Mouse (Mus musculus): ENCODE measurements around the gene Neurl1a. TPM values are rescaled to one million over a fixed set of nuclear protein-coding genes. Genes with fewer than 3 reads are reported as not detected.

Gene Neurl1a
- polyA plus RNA-seq, 1 experiment from 2014 or later = 6.5 TPM

DNA sequence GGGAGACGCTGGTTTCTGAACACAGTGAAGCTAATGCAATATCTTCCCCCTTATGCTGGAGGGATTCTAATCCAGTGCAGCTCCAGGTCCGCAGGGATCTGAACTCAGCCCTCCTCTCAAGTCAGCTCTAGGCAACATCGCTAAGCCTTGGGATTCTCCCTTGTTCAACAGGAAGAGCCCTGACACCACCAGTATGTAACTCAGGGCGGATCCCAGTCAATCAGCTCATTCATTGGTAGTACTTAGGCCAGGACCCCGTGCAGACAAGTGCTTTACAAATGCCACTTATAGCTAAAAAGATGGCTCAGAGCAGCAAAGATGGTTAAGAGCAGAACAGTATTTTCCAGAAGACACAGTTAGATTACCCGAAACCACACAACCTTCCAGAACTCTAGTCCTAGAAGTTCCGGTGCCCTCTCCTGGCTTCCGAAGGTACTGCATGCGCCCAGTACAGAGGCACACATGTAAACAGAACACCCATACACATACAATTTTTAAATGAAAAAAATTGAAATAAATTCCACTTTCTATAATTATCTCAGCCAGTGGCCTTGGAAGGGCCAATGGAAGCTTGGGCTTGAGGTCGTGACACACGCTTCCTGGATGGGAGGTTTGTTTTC is 9.7 kb upstream of the Neurl1a start:
- Histone ChIP-seq H3K4me1 (peaks cover 9% of the 10 kb centered on the region), H3K27ac (0 out of 2 replicates have a peak overlapping the region, but pooled peaks have one; percentile 25), H3K4me3 (replicated peaks) (0 out of 2 replicates have a peak overlapping the region, but pooled peaks have one; percentile 15), H3K9ac (no peak overlapping the region), H3K9me3 (replicated peaks) (no peaks in the 10 kb centered on the region), H3K4me2 (peak overlapping the region; percentile 53), H3K27me3 (peaks cover 2% of the 10 kb centered on the region; the same call in 1 of the 2 replicates), H3K36me3 (no peaks in the 10 kb centered on the region)
- no peak; the same call in 1 of the 2 replicates for ATAC-seq (replicated peaks; ENCODE audit: low FRiP score)
- 24% methylated on average over 11 of the region's 11 CpGs for WGBS

GRCm38 (mm10) chr19:47174515-47174914 is 4.1 kb upstream of the Neurl1a start:
- Histone ChIP-seq H3K27ac (no peak overlapping the region), H3K4me2 (no peak overlapping the region), H3K36me3 (no peaks in the 10 kb centered on the region), H3K9me3 (replicated peaks) (no peaks in the 10 kb centered on the region), H3K4me3 (replicated peaks) (no peak overlapping the region), H3K27me3 (peaks cover 24% of the 10 kb centered on the region), H3K9ac (no peak overlapping the region), H3K4me1 (peaks cover 10% of the 10 kb centered on the region)
- no peak for ATAC-seq (replicated peaks; ENCODE audit: low FRiP score)
- 49% methylated on average over 3 of the region's 3 CpGs for WGBS

DNA sequence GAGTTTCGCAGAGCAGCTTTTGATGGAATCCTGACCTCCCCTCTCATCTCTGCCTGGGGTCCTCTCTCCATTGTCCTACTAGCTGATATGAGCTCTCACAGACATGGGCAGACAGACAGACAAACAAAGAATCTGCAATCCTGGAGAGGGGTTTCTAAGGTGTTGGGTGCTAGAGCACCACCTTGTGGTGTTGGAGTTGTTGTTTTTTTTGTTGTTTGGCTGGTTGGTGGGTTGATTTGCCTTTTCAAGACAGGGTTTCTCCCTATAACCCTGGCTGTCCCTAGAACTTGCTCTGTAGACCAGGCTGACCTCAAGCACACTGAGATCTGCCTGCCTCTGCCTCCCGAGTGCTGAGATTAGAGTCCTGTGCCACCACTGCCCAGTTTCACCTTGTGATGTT is 3.1 kb upstream of the Neurl1a start:
- no peak for ATAC-seq (replicated peaks; ENCODE audit: low FRiP score)
- WGBS = 64% methylated on average over 2 of the region's 2 CpGs
- Histone ChIP-seq H3K4me1 (peaks cover 15% of the 10 kb centered on the region), H3K4me3 (replicated peaks) (no peak overlapping the region), H3K9ac (no peak overlapping the region), H3K9me3 (replicated peaks) (no peaks in the 10 kb centered on the region), H3K27me3 (peaks cover 34% of the 10 kb centered on the region), H3K36me3 (no peaks in the 10 kb centered on the region), H3K4me2 (no peak overlapping the region), H3K27ac (no peak overlapping the region)

DNA sequence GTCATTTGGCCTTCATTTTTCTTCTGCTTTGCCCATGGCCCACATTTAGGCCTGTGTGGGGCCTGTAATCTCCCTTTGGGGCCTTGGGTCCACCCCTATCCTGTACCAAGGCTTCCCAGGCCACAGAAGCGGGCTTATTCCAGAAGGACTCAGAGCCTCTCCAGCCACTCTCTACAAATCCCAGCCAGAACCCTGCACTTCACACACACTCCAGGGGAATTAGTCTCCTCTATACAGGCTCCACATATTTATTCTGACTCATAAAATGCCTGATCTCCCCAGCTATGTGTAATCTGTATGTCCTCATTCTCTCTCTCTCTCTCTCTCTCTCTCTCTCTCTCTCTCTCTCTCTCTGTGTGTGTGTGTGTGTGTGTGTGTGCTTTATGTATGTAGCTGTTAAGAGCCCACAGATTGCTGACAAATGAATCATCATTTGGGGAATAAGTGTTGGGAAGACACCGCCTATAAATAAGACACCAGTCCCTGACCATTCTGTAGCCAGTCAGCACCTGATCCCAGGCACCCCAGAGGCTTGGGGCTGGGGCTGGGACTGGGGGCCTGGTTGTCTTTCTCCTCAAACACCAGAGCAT is 1.6 kb upstream of the Neurl1a start:
- Histone ChIP-seq H3K9ac (no peak overlapping the region), H3K36me3 (no peaks in the 10 kb centered on the region), H3K27me3 (peaks cover 42% of the 10 kb centered on the region), H3K27ac (no peak overlapping the region), H3K9me3 (replicated peaks) (no peaks in the 10 kb centered on the region), H3K4me2 (no peak overlapping the region), H3K4me1 (peaks cover 15% of the 10 kb centered on the region), H3K4me3 (replicated peaks) (no peak overlapping the region)
- 81% methylated on average over 2 of the region's 2 CpGs for WGBS
- no peak for ATAC-seq (replicated peaks; ENCODE audit: low FRiP score)

DNA sequence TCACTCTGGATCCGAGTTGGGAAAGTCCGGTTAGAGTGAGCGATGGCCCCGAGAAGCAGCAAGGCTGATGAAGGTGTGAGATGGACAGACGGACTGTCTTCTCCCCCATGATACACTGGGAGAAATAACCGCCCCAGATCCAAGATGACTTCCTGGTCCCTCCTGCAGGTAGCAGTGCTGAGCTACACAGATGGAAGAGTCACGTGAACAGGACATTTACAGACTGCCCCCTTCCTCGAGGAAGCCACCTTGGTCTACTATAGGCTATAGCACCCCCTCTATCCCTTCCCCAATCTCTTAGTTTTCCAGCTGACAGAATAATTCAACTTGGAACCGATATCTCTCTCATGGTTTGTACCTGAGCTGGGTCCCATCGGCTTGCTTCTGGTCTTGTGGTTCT is 619 bp upstream of the Neurl1a start:
- H3K9me3 ChIP-seq (replicated peaks) = no peaks in the 10 kb centered on the region
- WGBS = 20% methylated on average over 10 of the region's 10 CpGs
- H3K4me1 ChIP-seq = peaks cover 15% of the 10 kb centered on the region
- H3K4me3 ChIP-seq (replicated peaks) = peak overlapping the region; percentile 70
- 0 out of 2 replicates have a peak overlapping the region, but pooled peaks have one; percentile 44 for H3K9ac ChIP-seq
- H3K27ac ChIP-seq = no peak overlapping the region
- peak overlapping the region; percentile 91 for H3K4me2 ChIP-seq
- ATAC-seq (replicated peaks; ENCODE audit: low FRiP score) = peak; percentile 21; the same call in 1 of the 2 replicates
- H3K27me3 ChIP-seq = peaks cover 44% of the 10 kb centered on the region
- no peaks in the 10 kb centered on the region for H3K36me3 ChIP-seq

DNA sequence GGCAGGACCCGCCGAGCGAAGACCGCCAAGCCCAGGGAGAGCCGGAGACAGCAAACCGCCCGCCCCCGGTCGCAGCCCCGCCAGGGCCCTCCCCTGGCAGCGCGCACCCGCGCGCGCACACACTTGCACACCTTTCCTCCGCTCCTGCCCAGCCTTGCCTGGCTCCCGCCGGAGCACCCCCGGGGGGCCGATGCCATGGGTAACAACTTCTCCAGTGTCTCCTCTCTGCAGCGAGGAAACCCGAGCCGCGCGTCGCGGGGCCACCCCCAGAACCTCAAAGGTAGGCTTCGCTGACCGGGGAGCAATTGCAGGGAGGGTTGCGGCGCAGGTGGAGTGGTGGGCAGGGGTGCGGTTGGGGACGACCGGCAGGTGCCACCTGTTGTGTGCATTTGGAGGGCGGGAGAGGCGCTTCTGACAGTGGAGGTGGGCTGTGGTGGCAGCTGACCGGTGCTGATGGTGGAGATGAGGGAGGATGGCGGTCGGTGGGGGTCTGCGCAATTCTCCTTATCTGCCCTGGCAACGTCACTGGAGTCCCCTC is 721 bp downstream of the Neurl1a start:
- WGBS = 1% methylated on average over 42 of the region's 42 CpGs
- H3K9ac ChIP-seq = peak overlapping the region; percentile 44
- peak; percentile 43; the same call in 1 of the 2 replicates for ATAC-seq (replicated peaks; ENCODE audit: low FRiP score)
- H3K27me3 ChIP-seq = peaks cover 42% of the 10 kb centered on the region
- no peak overlapping the region for H3K27ac ChIP-seq
- no peaks in the 10 kb centered on the region for H3K36me3 ChIP-seq
- H3K9me3 ChIP-seq (replicated peaks) = no peaks in the 10 kb centered on the region
- H3K4me1 ChIP-seq = peaks cover 15% of the 10 kb centered on the region
- H3K4me2 ChIP-seq = peak overlapping the region; percentile 91
- H3K4me3 ChIP-seq (replicated peaks) = peak overlapping the region; percentile 70

GRCm38 (mm10) chr19:47180011-47180410 is 1.4 kb downstream of the Neurl1a start:
- peak overlapping the region; percentile 91 for H3K4me2 ChIP-seq
- 15% methylated on average over 8 of the region's 8 CpGs for WGBS

GRCm38 (mm10) chr19:47184221-47184620 is 5.6 kb downstream of the Neurl1a start:
- H3K4me3 ChIP-seq (replicated peaks) = no peak overlapping the region

More at GRCm38 (mm10) chr19:47180011-47180410, 1.4 kb downstream of the Neurl1a start:
- ATAC-seq (replicated peaks; ENCODE audit: low FRiP score) = no peak
- Histone ChIP-seq H3K27ac (no peak overlapping the region), H3K9ac (no peak overlapping the region), H3K36me3 (no peaks in the 10 kb centered on the region), H3K27me3 (peaks cover 42% of the 10 kb centered on the region), H3K4me1 (peaks cover 15% of the 10 kb centered on the region), H3K4me3 (replicated peaks) (peak overlapping the region; percentile 70), H3K9me3 (replicated peaks) (no peaks in the 10 kb centered on the region)

DNA sequence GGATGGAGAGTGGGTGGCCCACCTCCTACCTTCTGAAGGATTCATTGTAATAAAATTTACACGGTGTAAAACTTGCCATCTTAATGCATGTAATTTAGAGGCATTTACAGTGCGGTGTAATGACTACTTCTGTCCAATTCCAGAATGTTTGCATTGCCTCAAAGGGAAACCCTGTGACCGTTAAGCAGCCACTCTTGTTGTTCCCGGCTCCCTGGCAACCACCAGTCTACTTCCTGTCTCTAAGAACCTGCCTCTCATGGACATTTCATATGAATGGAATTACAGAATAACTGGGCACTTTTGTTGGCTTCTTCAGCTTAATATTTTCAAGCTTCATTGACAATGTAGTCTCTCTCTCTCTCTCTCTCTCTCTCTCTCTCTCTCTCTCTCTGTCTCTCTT is 6.1 kb downstream of the Neurl1a start:
- no peak overlapping the region for H3K4me2 ChIP-seq
- no peak overlapping the region for H3K9ac ChIP-seq
- H3K4me3 ChIP-seq (replicated peaks) = no peak overlapping the region
- 51% methylated on average over 4 of the region's 4 CpGs for WGBS
- no peaks in the 10 kb centered on the region for H3K36me3 ChIP-seq
- no peak overlapping the region for H3K27ac ChIP-seq
- no peaks in the 10 kb centered on the region for H3K9me3 ChIP-seq (replicated peaks)
- peaks cover 4% of the 10 kb centered on the region for H3K4me1 ChIP-seq
- peaks cover 18% of the 10 kb centered on the region for H3K27me3 ChIP-seq
- ATAC-seq (replicated peaks; ENCODE audit: low FRiP score) = no peak

More at GRCm38 (mm10) chr19:47184221-47184620, 5.6 kb downstream of the Neurl1a start:
- Histone ChIP-seq H3K4me1 (peaks cover 9% of the 10 kb centered on the region), H3K27me3 (peaks cover 23% of the 10 kb centered on the region), H3K9me3 (replicated peaks) (no peaks in the 10 kb centered on the region), H3K27ac (no peak overlapping the region), H3K4me2 (no peak overlapping the region), H3K9ac (no peak overlapping the region), H3K36me3 (no peaks in the 10 kb centered on the region)
- 66% methylated on average over 8 of the region's 8 CpGs for WGBS
- no peak for ATAC-seq (replicated peaks; ENCODE audit: low FRiP score)

DNA sequence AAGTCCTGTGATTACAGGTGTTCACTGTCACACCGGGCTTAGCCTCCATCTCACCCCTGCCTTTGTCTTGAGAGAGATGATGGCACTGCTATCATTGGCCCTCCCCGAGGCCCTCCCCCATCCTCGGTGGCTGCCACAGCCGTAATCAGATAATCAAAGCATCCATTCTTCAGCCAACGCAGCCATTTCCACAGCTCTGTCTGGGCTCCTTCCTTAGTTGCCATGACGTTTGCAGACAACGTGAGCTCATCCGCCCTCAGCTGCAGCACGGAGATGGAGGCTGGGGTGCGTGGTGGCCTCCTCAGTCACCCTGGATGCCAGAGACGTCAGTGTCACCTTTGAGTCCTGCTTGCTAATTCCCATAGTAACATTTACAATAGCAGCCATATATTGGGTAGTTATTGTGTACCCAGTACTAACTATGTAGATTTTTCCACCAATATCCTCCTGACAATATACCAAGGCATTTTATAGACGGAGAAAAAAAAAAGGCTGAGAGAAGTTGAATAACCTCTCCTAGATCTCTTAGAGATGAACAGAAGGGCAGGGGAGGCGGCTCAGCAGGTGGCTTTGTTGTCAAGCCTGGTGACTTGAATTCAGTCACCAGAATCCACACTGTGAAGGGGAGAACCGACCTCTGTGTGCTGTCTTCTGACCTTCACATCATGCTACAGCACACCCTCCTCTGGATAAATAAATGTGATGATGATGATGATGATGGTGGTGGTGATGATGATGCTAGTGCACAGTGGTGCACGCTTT is 8.1 kb downstream of the Neurl1a start:
- no peak overlapping the region for H3K9ac ChIP-seq
- no peak overlapping the region for H3K27ac ChIP-seq
- H3K36me3 ChIP-seq = no peaks in the 10 kb centered on the region
- H3K4me3 ChIP-seq (replicated peaks) = no peak overlapping the region
- no peaks in the 10 kb centered on the region for H3K4me1 ChIP-seq
- H3K27me3 ChIP-seq = peaks cover 5% of the 10 kb centered on the region; the same call in 1 of the 2 replicates
- 52% methylated on average over 15 of the region's 15 CpGs for WGBS
- H3K4me2 ChIP-seq = no peak overlapping the region
- no peaks in the 10 kb centered on the region for H3K9me3 ChIP-seq (replicated peaks)
- no peak for ATAC-seq (replicated peaks; ENCODE audit: low FRiP score)

- Histone ChIP-seq H3K36me3 (no peaks in the 10 kb centered on the region), H3K4me3 (replicated peaks) (no peak overlapping the region), H3K4me1 (no peaks in the 10 kb centered on the region), H3K27me3 (no peaks in the 10 kb centered on the region), H3K4me2 (no peak overlapping the region), H3K27ac (no peak overlapping the region), H3K9me3 (replicated peaks) (no peaks in the 10 kb centered on the region), H3K9ac (no peak overlapping the region)
- WGBS = 75% methylated on average over 11 of the region's 11 CpGs
- no peak for ATAC-seq (replicated peaks; ENCODE audit: low FRiP score)
Measured at GRCm38 (mm10) chr19:47188515-47189128, 10.0 kb downstream of the Neurl1a start.

All from kidney, embryonic 15.5 days (tissue).